In the genomic region with DNA sequence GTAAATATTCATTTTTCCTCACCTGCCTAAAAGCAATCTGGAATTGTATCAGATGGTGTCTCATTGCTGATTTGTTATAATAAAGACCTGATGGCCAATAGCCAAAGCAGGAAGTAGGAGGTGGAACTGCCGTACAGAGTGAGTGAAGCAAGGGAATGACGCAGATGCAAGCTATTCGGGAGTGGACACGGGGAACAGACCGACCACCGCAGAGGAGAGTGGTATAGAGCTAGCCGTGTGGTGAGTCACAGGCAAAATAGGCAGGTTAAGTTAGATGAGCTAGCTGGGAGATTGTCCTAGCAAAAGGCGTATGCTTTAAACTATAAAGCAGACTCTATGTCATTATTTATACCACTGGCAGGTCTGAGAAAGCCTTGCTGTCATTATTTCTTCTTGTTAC, we compare ENCODE assay signal across 27 mouse cellular contexts. TPM values are rescaled to one million over a fixed set of nuclear protein-coding genes. Genes with fewer than 3 reads are reported as not detected.
DNase-seq lines count a peak whose midpoint lies in the region; ATAC-seq and TF ChIP-seq lines count a peak whose summit lies in the region.
"Had no signal": no experiment of that assay in that cellular context is flagged by ENCODE, and none has a peak within 500 bp of the region (broad histone marks: within the 10 kb centered on the region; RNA-seq: fewer than 3 reads in every experiment).

No protein-coding gene starts in this region.

- no peaks in the 10 kb centered on the region for H3K27me3 ChIP-seq in forebrain, embryonic 16.5 days (replicated peaks; ENCODE audit: control insufficient read depth, insufficient read depth, low read length)
- H3K27me3 ChIP-seq in forebrain, embryonic 14.5 days (replicated peaks; ENCODE audit: control insufficient read depth, insufficient read depth, low read length) = no peaks in the 10 kb centered on the region
- no peaks in the 10 kb centered on the region for H3K27me3 ChIP-seq in heart, postnatal 0 days (ENCODE audit: control insufficient read depth, insufficient read depth, low read length)
- H3K27me3 ChIP-seq: forebrain, embryonic 15.5 days; heart, embryonic 15.5 days had no signal

- ATAC-seq in forebrain, embryonic 16.5 days = peak; percentile 41; the same call in 1 of the 2 replicates
- no peak for ATAC-seq in forebrain, embryonic 14.5 days
- no peak for ATAC-seq in heart, postnatal 0 days (ENCODE audit: insufficient read depth, low read depth)
- ATAC-seq: activated CD4-positive, CD25-positive, alpha-beta regulatory T cell, adult 4 months; CD4-positive, CD25-positive, alpha-beta regulatory T cell, adult 4 months; forebrain, embryonic 15.5 days; hindbrain, postnatal 0 days; inflammation-experienced regulatory T-cells, adult 6 months; intestine, embryonic 16.5 days had no signal

- WGBS in forebrain, embryonic 16.5 days = 85% methylated on average over 8 of the region's 8 CpGs
- 91% methylated on average over 8 of the region's 8 CpGs for WGBS in forebrain, embryonic 14.5 days
- 70% methylated on average over 8 of the region's 8 CpGs for WGBS in heart, postnatal 0 days

- TF ChIP-seq EP300 in heart, postnatal 0 days (IDR thresholded peaks at IDR 0.05; ENCODE audit: low read depth) = no peak

- H3K9me3 ChIP-seq in forebrain, embryonic 16.5 days (ENCODE audit: control insufficient read depth, low read length) = no peaks in the 10 kb centered on the region
- H3K9me3 ChIP-seq in forebrain, embryonic 14.5 days (replicated peaks; ENCODE audit: control insufficient read depth, low read length) = no peaks in the 10 kb centered on the region
- no peaks in the 10 kb centered on the region for H3K9me3 ChIP-seq in heart, postnatal 0 days (replicated peaks; ENCODE audit: control insufficient read depth, low read length)
- H3K9me3 ChIP-seq: forebrain, embryonic 10.5 days; forebrain, embryonic 15.5 days; heart, embryonic 15.5 days had no signal

- H3K4me3 ChIP-seq in forebrain, embryonic 16.5 days (replicated peaks; ENCODE audit: low read length) = no peak overlapping the region
- H3K4me3 ChIP-seq in forebrain, embryonic 14.5 days (ENCODE audit: low read depth, low read length) = no peak overlapping the region
- no peak overlapping the region for H3K4me3 ChIP-seq in heart, postnatal 0 days (ENCODE audit: low read depth, low read length)
- H3K4me3 ChIP-seq: forebrain, embryonic 10.5 days; forebrain, embryonic 15.5 days; heart, embryonic 15.5 days had no signal

- TF ChIP-seq CTCF in heart, postnatal 0 days (IDR thresholded peaks at IDR 0.05; ENCODE audit: low read depth) = no peak

- no peak overlapping the region for H3K9ac ChIP-seq in forebrain, embryonic 16.5 days (replicated peaks; ENCODE audit: low read depth, low read length)
- no peak overlapping the region for H3K9ac ChIP-seq in forebrain, embryonic 14.5 days (ENCODE audit: low read length)
- 0 out of 2 replicates have a peak overlapping the region, but pooled peaks have one; percentile 10 for H3K9ac ChIP-seq in heart, postnatal 0 days (replicated peaks; ENCODE audit: low read depth, low read length)
- H3K9ac ChIP-seq: forebrain, embryonic 15.5 days; heart, embryonic 15.5 days; hindbrain, embryonic 14.5 days had no signal

- DNase-seq in forebrain, embryonic 14.5 days (ENCODE audit: low spot score) = no peak
- DNase-seq in heart, postnatal 0 days (ENCODE audit: low spot score) = no peak
- DNase-seq in heart, adult 18-20 months = no peak
- DNase-seq in NIH3T3 (ENCODE audit: low read depth) = peak; percentile 13
- DNase-seq in cerebellum, adult 11-12 months = no peak
- no peak for DNase-seq in layer of hippocampus, adult 8-10 months (ENCODE audit: low spot score in 2 of 2)
- DNase-seq: adrenal gland, adult 8-10 months; adrenal gland, postnatal 25 days; cerebellum, adult 11 months; cerebellum, adult 8-10 months; cerebellum, postnatal 10 days; cerebellum, postnatal 36 days; gastrocnemius, postnatal 25 days; heart, postnatal 14 days; heart, postnatal 4 days; kidney, adult 18-20 months had no signal

- no peaks in the 10 kb centered on the region for H3K36me3 ChIP-seq in forebrain, embryonic 16.5 days (ENCODE audit: control insufficient read depth, insufficient read depth)
- H3K36me3 ChIP-seq in forebrain, embryonic 14.5 days (ENCODE audit: control insufficient read depth, insufficient read depth, low read length) = no peaks in the 10 kb centered on the region
- no peaks in the 10 kb centered on the region for H3K36me3 ChIP-seq in heart, postnatal 0 days (replicated peaks; ENCODE audit: control insufficient read depth, insufficient read depth, low read length)
- H3K36me3 ChIP-seq: forebrain, embryonic 10.5 days; forebrain, embryonic 15.5 days; heart, embryonic 15.5 days had no signal

- H3K4me2 ChIP-seq in forebrain, embryonic 16.5 days (ENCODE audit: low read length) = no peak overlapping the region
- H3K4me2 ChIP-seq in forebrain, embryonic 14.5 days (ENCODE audit: low read length) = no peak overlapping the region
- no peak overlapping the region for H3K4me2 ChIP-seq in heart, postnatal 0 days (ENCODE audit: low read depth, low read length)
- H3K4me2 ChIP-seq: forebrain, embryonic 15.5 days; heart, embryonic 11.5 days; heart, embryonic 15.5 days; hindbrain, embryonic 14.5 days had no signal

- no peak overlapping the region for H3K27ac ChIP-seq in forebrain, embryonic 16.5 days (ENCODE audit: low read length)
- no peak overlapping the region for H3K27ac ChIP-seq in forebrain, embryonic 14.5 days (ENCODE audit: low read depth, low read length)
- no peak overlapping the region for H3K27ac ChIP-seq in heart, postnatal 0 days (ENCODE audit: low read depth)
- H3K27ac ChIP-seq: forebrain, embryonic 10.5 days; forebrain, embryonic 15.5 days; hindbrain, embryonic 14.5 days; hindbrain, postnatal 0 days had no signal

- 0 out of 2 replicates have a peak, but pooled peaks cover 2% of the 10 kb centered on the region for H3K4me1 ChIP-seq in forebrain, embryonic 16.5 days (replicated peaks; ENCODE audit: control insufficient read depth, insufficient read depth, low read length)
- no peaks in the 10 kb centered on the region for H3K4me1 ChIP-seq in forebrain, embryonic 14.5 days (ENCODE audit: control insufficient read depth, insufficient read depth, low read length)
- H3K4me1 ChIP-seq in heart, postnatal 0 days (ENCODE audit: control insufficient read depth, insufficient read depth) = peaks cover 14% of the 10 kb centered on the region
- H3K4me1 ChIP-seq: forebrain, embryonic 10.5 days had no signal

RNA-seq across cellular contexts. Expression of a gene that starts 46.1 kb away (rescaled TPM):
- polyA plus RNA-seq in forebrain, embryonic 16.5 days (2015; fragmentation: Nextera tagmentation; extraction: Ambion mirVana) = 2.0 and 2.2 TPM in 2 replicates
- 3.2 and 3.3 TPM in 2 replicates for polyA plus RNA-seq in forebrain, embryonic 14.5 days (2014; fragmentation: Nextera tagmentation; extraction: Ambion mirVana)
- total RNA-seq in heart, postnatal 0 days (2014; rRNA removed; ENCODE audit: low replicate concordance) = 0.73 and 7.0 TPM in 2 replicates
- 1.4 and 1.5 TPM in 2 replicates for polyA plus RNA-seq in heart, postnatal 0 days (2015; fragmentation: Nextera tagmentation; extraction: Ambion mirVana)
- total RNA-seq in heart, adult 18-20 months (2021) = 1 to 10 TPM; 5.0 to 6.3 TPM
- total RNA-seq in layer of hippocampus, adult 8-10 months (2022) = 10 to 100 TPM; 12.7 to 15.4 (median 13.7) TPM
